Mouse (Mus musculus) liver, embryonic 14.5 days (tissue): ENCODE measurements at regions not wholly inside any gene's neighbourhood (a gene's known extent, or its start where the extent isn't known, plus 50 kb on each side); places are given as distances from the start of the nearest gene placed in this dataset.

ENCODE experiments used
- CTCF ChIP-seq: IDR thresholded peaks from 2 replicates; pipeline ENCODE4 v1.5.1; 2016; ENCODE audit warnings: antibody characterized with exemption, low read depth, control low read depth
- EP300 ChIP-seq: IDR thresholded peaks from 2 replicates; pipeline ENCODE4 v1.6.1; 2016; ENCODE audit warnings: antibody characterized with exemption, low read depth

DNA sequence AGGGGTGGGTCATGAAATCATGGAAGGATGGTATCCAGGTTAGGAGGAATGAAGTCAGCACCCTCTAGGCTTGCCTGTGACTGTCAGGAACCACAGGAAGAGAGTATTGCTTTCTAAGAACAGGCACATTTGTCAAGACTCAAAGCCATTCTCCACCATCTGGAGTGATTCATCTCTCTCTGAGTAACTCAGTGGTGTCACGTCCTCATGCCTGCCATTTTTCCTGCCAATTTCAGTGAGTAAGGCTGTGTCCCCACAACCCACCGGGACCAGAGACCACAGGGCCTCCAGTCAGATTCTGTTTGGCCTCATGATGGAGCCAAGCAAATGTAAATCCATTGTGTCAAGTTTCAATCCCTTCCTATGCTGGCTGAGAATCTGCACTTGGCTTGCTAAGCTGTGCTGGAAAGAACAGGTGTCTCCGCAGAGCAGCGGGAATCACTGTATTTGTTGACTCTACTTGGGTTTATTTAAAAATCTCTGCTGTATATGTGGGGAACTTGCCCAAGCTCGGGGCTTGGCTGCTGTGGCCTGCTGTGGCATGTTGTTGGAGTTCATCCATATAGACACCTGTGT, 230.0 kb upstream of the Mki67 start:
- no peak for TF ChIP-seq CTCF
- no peak for TF ChIP-seq EP300
